Mouse (Mus musculus): ENCODE data around the gene Mip. TPM values are rescaled to one million over a fixed set of nuclear protein-coding genes. Genes with fewer than 3 reads are reported as not detected.

The Mip gene
- polyA plus RNA-seq, 1 experiment, result not detected

- TF ChIP-seq CTCF (IDR thresholded peaks at IDR 0.05; ENCODE audit: extremely low read depth, insufficient read depth, insufficient read length, insufficient replicate concordance) (no peak), POLR2A (IDR thresholded peaks at IDR 0.05; ENCODE audit: low read depth, low read length) (no peak)
- no peak overlapping the region for H3K4me3 ChIP-seq (ENCODE audit: extremely low read depth, insufficient read depth, insufficient read length)
- no peaks in the 10 kb centered on the region for H3K27me3 ChIP-seq (ENCODE audit: control insufficient read depth, insufficient read depth, low read length)
- H3K27ac ChIP-seq (ENCODE audit: insufficient read depth, low read length), result no peak overlapping the region
- peaks cover 6% of the 10 kb centered on the region for H3K36me3 ChIP-seq (ENCODE audit: control insufficient read depth, insufficient read depth, low read length)
- WGBS, result 89% methylated on average over 18 of the region's 18 CpGs
- no peaks in the 10 kb centered on the region for H3K4me1 ChIP-seq (ENCODE audit: control insufficient read depth, insufficient read depth, insufficient read length)
- no peak for DNase-seq (ENCODE audit: low read depth in 1 of 2, low spot score in 2 of 2)
Observed at GRCm38 (mm10) chr10:128240131-128240530, 14.5 kb downstream of the Mip start.

DNA sequence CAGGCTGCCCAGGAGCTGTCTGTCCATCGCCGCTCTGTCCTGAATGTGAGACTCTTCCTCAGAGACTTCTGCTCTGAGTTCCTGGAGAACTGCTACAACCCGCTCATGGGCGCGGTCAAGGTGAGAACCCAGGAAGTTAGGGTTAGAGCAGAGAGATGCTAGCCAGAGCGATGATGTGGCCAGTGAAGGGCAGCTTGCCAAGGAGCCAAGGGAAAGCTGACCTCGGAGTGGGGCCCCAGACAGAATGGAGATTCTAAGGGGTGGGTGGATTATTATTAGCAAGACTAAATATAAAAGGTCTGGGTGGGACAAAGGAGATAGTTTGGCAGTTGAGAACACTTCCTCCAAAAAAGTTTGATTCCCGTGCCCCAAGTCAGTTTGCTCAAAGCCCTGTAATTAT is 17.6 kb downstream of the Mip start:
- no peaks in the 10 kb centered on the region for H3K4me1 ChIP-seq (ENCODE audit: control insufficient read depth, insufficient read depth, insufficient read length)
- no peak overlapping the region for H3K27ac ChIP-seq (ENCODE audit: insufficient read depth, low read length)
- H3K4me3 ChIP-seq (ENCODE audit: extremely low read depth, insufficient read depth, insufficient read length), result no peak overlapping the region
- no peak for TF ChIP-seq CTCF (IDR thresholded peaks at IDR 0.05; ENCODE audit: extremely low read depth, insufficient read depth, insufficient read length, insufficient replicate concordance)
- TF ChIP-seq POLR2A (IDR thresholded peaks at IDR 0.05; ENCODE audit: low read depth, low read length), result no peak
- no peak for DNase-seq (ENCODE audit: low read depth in 1 of 2, low spot score in 2 of 2)
- no peaks in the 10 kb centered on the region for H3K27me3 ChIP-seq (ENCODE audit: control insufficient read depth, insufficient read depth, low read length)
- peaks cover 8% of the 10 kb centered on the region for H3K36me3 ChIP-seq (ENCODE audit: control insufficient read depth, insufficient read depth, low read length)
- 92% methylated on average over 8 of the region's 8 CpGs for WGBS

DNA sequence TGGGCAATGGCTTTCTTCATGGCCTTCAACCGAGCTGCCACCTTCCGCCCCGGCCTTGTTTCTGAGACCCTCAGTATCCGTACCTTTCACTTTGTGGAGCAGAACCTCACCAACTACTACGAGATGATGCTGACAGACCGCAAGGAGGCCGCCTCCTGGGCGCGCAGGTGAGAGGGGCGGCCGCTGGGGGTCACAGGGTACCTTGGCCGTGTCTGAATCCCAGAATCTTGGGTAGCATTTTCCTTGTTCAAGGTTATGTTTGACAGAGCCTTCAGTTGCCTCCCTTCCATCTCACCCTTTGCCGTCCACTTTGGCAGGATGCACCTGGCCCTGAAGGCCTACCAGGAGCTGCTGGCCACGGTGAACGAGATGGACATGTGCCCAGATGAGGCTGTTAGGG is 18.5 kb downstream of the Mip start:
- Histone ChIP-seq H3K36me3 (ENCODE audit: control insufficient read depth, insufficient read depth, low read length) (peaks cover 10% of the 10 kb centered on the region), H3K4me3 (ENCODE audit: extremely low read depth, insufficient read depth, insufficient read length) (no peak overlapping the region), H3K27ac (ENCODE audit: insufficient read depth, low read length) (no peak overlapping the region), H3K4me1 (ENCODE audit: control insufficient read depth, insufficient read depth, insufficient read length) (no peaks in the 10 kb centered on the region), H3K27me3 (ENCODE audit: control insufficient read depth, insufficient read depth, low read length) (no peaks in the 10 kb centered on the region)
- 97% methylated on average over 15 of the region's 15 CpGs for WGBS
- TF ChIP-seq CTCF (IDR thresholded peaks at IDR 0.05; ENCODE audit: extremely low read depth, insufficient read depth, insufficient read length, insufficient replicate concordance), result no peak
- no peak for TF ChIP-seq POLR2A (IDR thresholded peaks at IDR 0.05; ENCODE audit: low read depth, low read length)
- DNase-seq (ENCODE audit: low read depth in 1 of 2, low spot score in 2 of 2), result no peak

DNA sequence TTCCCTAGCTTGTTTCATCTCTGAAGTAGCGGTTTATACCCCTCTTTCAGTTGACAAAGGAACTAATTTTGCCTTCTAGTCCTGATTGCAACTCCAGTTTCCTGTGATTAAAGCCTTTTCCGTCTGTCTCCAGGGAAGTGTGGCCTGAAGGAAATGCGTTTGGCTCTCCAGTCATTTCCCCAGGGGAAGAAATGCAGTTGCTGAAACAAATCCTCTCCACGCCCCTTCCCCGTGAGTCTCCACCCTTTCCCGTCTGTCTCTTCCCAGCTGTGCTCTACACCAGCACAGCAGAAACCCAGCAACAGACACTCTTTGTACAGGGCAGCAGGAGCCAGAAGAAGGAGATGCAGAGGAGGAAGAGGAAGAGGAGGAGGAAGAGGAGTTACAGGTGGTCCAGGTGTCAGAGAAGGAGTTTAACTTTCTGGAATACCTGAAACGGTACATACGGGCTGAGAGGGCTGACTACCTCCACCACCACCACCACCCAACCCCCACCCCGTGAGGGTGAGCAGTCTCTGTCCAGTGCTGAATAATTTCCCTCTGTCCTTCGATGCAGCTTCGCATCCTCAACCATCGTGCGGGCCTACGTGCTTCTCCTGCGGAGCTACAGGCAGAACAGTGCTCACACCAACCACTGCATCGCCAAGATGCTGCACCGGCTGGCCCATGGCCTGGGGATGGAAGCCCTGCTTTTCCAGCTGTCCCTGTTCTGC is 21.5 kb downstream of the Mip start:
- Histone ChIP-seq H3K4me1 (ENCODE audit: control insufficient read depth, insufficient read depth, insufficient read length) (no peaks in the 10 kb centered on the region), H3K27ac (ENCODE audit: insufficient read depth, low read length) (0 out of 2 replicates have a peak overlapping the region, but pooled peaks have one; percentile 19), H3K36me3 (ENCODE audit: control insufficient read depth, insufficient read depth, low read length) (peaks cover 21% of the 10 kb centered on the region), H3K27me3 (ENCODE audit: control insufficient read depth, insufficient read depth, low read length) (no peaks in the 10 kb centered on the region), H3K4me3 (ENCODE audit: extremely low read depth, insufficient read depth, insufficient read length) (0 out of 2 replicates have a peak overlapping the region, but pooled peaks have one; percentile 11)
- TF ChIP-seq POLR2A (IDR thresholded peaks at IDR 0.05; ENCODE audit: low read depth, low read length), result no peak
- TF ChIP-seq CTCF (IDR thresholded peaks at IDR 0.05; ENCODE audit: extremely low read depth, insufficient read depth, insufficient read length, insufficient replicate concordance), result no peak
- WGBS, result 87% methylated on average over 17 of the region's 17 CpGs
- no peak for DNase-seq (ENCODE audit: low read depth in 1 of 2, low spot score in 2 of 2)

DNA sequence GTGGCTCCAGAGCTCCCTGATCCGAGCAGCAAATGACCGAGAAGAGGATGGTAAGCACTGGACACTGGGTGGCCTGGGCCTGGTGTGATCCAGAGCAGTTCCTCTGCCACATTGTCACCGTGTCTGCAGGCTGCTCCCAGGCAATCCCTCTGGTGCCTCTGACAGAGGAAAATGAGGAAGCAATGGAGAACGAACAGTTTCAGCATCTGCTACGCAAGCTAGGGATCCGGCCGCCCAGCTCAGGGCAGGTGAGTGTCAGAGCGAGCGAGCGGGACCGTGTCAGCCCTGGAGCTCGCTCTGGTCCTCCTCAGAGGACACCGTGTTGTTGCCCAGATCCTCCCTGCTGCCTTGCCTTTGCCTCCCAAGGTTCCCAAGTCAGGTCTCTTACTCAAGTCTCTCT is 24.9 kb downstream of the Mip start:
- WGBS, result 94% methylated on average over 13 of the region's 13 CpGs
- no peaks in the 10 kb centered on the region for H3K4me1 ChIP-seq (ENCODE audit: control insufficient read depth, insufficient read depth, insufficient read length)
- H3K27ac ChIP-seq (ENCODE audit: insufficient read depth, low read length), result no peak overlapping the region
- TF ChIP-seq POLR2A (IDR thresholded peaks at IDR 0.05; ENCODE audit: low read depth, low read length) (no peak), CTCF (IDR thresholded peaks at IDR 0.05; ENCODE audit: extremely low read depth, insufficient read depth, insufficient read length, insufficient replicate concordance) (no peak)
- H3K4me3 ChIP-seq (ENCODE audit: extremely low read depth, insufficient read depth, insufficient read length), result no peak overlapping the region
- H3K27me3 ChIP-seq (ENCODE audit: control insufficient read depth, insufficient read depth, low read length), result no peaks in the 10 kb centered on the region
- peaks cover 18% of the 10 kb centered on the region for H3K36me3 ChIP-seq (ENCODE audit: control insufficient read depth, insufficient read depth, low read length)
- DNase-seq (ENCODE audit: low read depth in 1 of 2, low spot score in 2 of 2), result no peak

DNA sequence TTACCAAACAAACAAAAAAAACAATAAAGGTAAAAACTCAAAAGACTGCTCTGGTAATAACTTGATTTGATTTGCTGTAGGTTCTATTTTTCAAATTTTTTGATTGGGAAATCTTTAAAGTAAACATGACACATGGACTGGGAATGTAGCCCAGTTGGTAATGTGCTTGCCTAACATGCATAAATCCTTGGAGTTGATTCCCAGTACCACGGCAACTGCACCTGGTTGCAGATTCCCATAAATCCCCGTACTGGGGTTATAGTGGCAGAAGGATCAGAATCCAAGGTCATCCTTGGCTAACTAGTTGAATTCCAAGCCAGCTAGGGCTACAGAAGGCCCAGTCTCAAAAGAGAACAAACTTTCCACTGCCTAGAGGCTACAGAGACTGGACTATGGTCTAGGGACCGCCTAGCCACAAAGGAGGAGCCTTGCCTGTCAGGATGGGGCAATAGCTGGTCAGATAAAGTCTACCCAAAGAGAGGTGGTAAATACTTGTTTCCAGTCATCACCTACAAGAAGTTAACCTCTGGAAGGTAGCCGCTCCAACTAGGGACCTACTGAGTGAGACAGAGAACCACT is 28.1 kb downstream of the Mip start, which contains the start of gene Apon:
TSS of gene Apon (plus strand) at position 420 of the 579 bp plus-strand sequence.
- no peak within 1 kb of the TSS for H3K4me3 ChIP-seq (ENCODE audit: extremely low read depth, insufficient read depth, insufficient read length)

DNA sequence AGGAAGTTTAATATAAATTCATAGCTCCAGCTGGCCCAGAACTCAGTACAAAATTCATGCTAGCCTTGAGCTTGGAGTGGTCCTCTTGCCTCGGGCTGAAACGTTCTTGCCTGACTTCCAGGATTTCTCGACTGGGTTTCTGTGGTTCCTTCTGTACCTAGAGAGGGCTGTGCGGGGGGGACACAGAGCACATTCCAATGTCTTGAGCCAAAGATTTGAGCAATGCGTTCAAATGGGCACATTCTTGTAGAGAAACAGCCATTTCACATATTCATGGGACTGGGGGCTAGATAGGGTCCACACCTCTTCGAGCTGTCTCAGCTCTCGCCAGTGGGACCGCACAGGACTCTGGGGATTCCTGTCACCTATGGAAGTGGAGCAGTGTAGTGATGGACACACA is 30.3 kb downstream of the Mip start:
- Histone ChIP-seq H3K4me1 (ENCODE audit: control insufficient read depth, insufficient read depth, insufficient read length) (peaks cover 9% of the 10 kb centered on the region; the same call in 1 of the 2 replicates), H3K36me3 (ENCODE audit: control insufficient read depth, insufficient read depth, low read length) (peaks cover 3% of the 10 kb centered on the region), H3K4me3 (ENCODE audit: extremely low read depth, insufficient read depth, insufficient read length) (no peak overlapping the region), H3K27ac (ENCODE audit: insufficient read depth, low read length) (no peak overlapping the region), H3K27me3 (ENCODE audit: control insufficient read depth, insufficient read depth, low read length) (no peaks in the 10 kb centered on the region)
- 93% methylated on average over 8 of the region's 8 CpGs for WGBS
- no peak for DNase-seq (ENCODE audit: low read depth in 1 of 2, low spot score in 2 of 2)
- TF ChIP-seq CTCF (IDR thresholded peaks at IDR 0.05; ENCODE audit: extremely low read depth, insufficient read depth, insufficient read length, insufficient replicate concordance) (no peak), POLR2A (IDR thresholded peaks at IDR 0.05; ENCODE audit: low read depth, low read length) (no peak)

More for the DNA sequence above, 28.1 kb downstream of the Mip start, which contains the start of gene Apon:
- 88% methylated on average over 4 of the region's 4 CpGs for whole genome bisulfite sequencing
- peaks cover 14% of the 10 kb centered on the region for H3K36me3 ChIP-seq (ENCODE audit: control insufficient read depth, insufficient read depth, low read length)
- H3K27ac ChIP-seq (ENCODE audit: insufficient read depth, low read length), result no peak within 1 kb of the TSS
- no peaks in the 10 kb centered on the region for H3K4me1 ChIP-seq (ENCODE audit: control insufficient read depth, insufficient read depth, insufficient read length)
- TF ChIP-seq CTCF (IDR thresholded peaks at IDR 0.05; ENCODE audit: extremely low read depth, insufficient read depth, insufficient read length, insufficient replicate concordance) (no peak), POLR2A (IDR thresholded peaks at IDR 0.05; ENCODE audit: low read depth, low read length) (no peak)
- no peaks in the 10 kb centered on the region for H3K27me3 ChIP-seq (ENCODE audit: control insufficient read depth, insufficient read depth, low read length)
- no peak for DNase-seq (ENCODE audit: low read depth in 1 of 2, low spot score in 2 of 2)

Measured in spleen, adult 2 months (tissue).